Mouse (Mus musculus) cerebellum, adult 18-20 months (tissue): ENCODE measurements at regions not wholly inside any gene's neighbourhood (a gene's known extent, or its start where the extent isn't known, plus 50 kb on each side); places are given as distances from the start of the nearest gene placed in this dataset.

Source experiments
- DNase-seq, 2 experiments: peaks; one replicate each; pipeline ENCODE4 v3.0.0; 2021

DNA sequence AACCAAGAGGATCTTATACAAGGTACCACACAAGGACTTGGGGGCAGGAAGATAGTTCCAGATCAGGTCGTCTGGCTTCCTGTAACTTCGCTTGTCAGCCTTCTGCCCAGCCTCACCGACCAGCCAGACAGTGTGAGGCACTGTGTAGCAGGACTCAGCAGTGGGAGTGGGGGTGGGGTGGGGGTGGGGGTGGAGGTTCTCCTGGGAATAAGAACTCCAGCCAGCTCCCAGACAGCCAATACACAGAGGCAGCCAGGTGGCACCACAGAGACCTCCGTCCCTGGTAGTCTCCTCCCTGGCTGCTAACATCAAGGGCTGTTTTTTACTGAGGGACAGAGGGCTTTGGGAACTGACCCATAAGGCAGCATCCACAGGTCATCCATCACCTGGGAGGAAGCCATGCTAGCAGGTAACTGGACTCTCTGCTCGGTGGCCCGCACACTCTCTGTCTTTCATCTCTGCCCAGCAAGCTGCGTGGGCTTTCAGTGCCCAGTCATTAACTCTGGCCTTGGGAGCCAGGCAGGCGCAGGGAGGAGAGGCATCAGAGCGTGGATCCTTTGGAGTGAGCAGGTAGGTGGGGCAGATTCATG lies 60.3 kb upstream of the Wnt4 start:
- DNase-seq, result no peak

DNA sequence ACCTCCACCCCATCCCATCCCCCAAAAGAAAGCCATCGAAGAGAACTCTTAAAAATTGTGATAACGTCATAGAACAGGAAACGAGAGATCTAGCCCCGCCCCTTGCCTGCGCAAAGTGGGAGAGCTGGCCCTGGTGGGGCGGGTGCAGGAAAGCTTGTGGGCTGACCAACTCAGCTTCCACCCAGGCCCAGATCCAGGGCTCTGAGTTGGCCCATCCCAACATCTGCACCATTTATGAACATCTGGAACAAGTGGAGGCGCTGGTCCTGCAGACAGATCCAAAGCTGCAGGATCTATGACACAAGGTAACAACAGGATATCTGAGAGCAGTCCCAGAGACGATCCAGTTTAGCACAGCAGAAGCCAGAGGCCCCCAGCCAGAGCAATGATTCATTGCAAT lies 62.7 kb upstream of the Wnt4 start:
- DNase-seq, result no peak

DNA sequence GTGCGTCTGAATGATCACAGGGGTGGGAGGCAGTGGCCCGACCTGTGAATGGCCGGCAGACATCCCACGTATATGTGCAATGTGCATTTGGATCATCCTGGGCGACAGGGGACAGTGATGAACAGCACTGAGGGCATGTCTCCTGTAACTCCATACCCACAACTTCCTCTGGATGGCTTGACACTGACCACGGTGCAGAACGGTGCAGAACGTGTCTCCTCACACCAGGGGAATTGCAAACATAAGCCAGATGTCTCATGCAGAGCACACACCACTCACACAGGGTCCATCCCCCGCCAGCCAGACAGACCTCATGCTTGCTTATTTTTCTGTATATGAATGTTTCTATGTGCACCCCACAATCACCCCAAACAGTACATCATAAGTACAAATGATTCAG lies 64.4 kb upstream of the Wnt4 start:
- DNase-seq, result no peak

DNA sequence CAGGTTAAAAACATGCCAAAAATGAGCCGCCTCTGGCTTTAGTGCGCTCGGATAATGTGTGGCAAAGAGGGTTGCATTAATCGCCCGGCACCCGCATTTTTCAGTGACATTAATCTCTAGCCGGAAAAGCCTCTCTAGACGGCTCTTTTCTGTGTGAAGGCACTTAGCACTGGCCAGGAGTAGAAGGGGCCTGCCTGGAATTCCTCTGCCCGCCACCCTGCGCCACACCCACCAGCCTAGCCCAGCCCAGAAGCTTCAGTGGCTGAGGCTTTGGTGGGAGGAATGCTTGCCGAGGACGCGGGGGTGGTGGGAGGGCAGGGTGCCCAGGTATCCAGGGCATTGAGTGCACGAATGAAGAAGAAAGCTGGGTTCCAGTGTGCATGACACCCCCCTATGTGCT lies 65.2 kb upstream of the Wnt4 start:
- no peak for DNase-seq

DNA sequence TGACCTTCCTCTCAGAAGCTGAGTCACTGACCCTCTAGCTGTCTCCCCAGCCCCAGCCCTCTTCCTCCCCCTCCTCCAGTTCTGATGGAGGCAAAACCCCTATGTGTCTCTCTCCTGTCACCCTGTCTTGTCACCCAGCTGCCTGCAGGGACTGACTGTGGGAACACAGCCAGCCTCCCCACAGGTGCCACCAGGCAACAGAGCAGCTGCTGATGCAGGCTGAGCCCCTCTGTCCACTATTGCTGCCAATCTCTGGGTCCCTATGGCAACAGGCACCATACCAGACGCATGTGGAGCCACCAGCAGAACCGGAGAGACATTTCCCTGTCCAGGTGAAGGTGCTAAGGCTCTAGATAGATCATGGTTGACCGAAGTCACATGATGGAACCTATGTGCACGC lies 66.0 kb upstream of the Wnt4 start:
- no peak for DNase-seq

DNA sequence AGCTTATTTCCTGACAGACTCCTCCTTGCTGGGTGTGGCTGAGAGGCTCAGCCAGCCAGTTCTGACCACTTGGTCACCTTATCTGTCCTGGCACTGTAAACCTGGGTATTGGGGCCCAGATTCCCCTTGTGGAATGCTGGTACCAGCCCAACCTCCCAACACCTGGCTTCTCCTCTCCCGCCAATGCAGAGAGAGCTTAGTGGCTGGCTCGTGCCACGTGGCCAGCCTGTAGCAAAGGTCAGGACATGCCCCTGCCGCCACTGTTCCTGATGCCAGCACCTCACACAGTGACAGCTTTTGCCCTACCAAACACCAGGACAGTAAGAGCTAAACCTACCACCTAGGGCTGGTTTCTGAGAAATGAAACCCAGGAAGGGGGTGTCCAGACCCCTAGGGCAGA lies 66.8 kb upstream of the Wnt4 start:
- DNase-seq, result no peak

DNA sequence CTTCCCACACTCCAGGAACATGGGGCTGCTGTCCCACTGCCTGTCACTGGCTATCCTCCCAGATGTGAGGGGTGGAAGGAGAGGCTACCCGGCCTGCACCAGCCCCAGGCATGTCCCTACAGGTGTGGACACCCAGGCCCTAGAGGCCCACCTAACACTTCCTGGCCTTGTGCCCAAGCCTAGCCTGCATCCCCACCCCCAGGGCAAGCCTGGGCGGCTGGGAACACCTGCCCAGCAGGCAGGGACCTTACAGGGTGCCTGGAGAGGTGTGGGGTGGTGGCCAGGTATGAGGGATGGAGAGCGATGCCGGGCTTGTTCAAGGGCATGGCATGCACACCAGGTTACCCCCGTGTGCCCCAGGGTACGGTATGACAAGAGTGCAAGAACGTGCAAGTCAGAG lies 76.3 kb upstream of the Wnt4 start:
- DNase-seq, result no peak

DNA sequence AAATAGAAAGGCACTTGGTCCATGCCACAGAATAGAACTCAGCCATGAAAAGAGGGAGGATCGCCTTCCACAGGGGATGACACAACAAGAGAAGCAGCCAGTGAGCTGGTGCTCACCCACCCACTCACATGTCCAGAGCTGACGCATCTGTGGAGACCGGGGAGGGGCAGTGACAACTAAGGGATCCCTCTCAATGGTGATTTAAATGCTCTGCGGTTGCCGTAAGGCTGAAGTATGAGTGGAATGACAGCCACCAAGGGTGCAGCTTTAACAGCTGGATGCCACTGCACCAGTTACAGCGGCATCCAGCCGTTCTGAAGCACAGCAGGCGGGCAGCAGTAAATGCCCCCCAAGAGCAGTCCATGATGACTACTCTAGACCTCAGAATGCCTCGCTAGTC lies 76.9 kb upstream of the Wnt4 start:
- no peak for DNase-seq

DNA sequence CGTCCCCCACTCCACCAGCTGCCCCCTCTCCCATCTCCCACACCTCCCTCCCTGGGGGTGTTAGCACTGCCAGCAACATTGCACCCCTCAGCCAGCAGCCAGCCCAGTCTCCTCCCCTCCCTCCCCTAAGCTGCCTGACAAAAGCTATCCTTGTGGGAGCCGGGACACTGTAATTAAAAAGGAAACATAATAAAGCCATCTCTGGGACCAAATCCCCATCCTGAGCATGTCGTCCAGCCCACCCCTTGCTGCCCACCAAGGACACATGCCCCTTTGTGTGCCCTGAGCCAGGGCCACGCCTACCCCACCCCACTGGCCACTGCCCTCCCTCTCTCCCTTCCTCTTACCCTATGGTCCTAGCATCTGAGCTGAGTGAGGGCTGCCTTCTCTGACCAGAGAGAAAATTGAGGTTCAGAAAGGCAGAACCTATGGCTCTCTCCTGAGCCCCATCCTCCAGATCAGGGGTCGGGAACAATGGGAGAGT lies 80.8 kb upstream of the Wnt4 start:
- DNase-seq, result no peak

DNA sequence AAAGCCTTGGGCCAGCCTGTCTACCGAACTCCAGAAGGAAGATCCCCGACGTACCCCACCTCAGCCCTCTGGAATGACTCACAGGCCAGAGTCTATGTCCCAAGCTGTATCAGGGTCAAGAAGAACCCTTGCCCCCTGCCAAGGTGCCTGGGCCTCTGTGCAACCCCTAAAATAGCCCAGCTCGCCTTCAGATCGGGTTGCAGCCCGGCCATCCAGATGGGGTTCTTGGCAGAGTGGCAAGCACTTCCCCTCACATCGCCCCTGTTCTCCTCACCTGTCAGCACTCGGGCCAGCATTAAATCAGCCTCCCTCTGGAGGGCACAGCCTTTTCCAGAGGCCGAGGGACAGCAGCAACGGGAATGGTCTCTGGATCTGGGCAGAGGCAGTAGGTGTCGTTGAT lies 83.2 kb upstream of the Wnt4 start:
- no peak for DNase-seq

DNA sequence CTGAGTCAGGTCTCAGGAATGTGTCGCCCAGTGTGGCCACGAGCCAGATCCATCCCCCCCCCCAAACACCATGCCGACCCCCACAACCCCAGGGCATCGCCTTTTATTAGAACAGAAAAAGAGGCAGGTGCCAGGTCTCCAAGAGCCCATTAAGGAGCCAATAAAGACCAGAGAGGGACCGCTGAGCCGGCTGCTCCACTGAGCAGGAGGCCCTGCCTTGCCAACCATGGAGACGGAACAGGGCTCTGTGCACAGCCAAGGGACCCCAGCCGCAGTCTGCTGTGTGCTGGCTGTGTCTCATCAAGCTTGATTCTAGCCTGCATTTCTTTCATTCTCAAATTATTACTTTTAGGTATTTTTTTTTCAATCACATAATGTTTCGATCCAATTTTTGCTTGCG lies 86.7 kb upstream of the Wnt4 start:
- no peak for DNase-seq

DNA sequence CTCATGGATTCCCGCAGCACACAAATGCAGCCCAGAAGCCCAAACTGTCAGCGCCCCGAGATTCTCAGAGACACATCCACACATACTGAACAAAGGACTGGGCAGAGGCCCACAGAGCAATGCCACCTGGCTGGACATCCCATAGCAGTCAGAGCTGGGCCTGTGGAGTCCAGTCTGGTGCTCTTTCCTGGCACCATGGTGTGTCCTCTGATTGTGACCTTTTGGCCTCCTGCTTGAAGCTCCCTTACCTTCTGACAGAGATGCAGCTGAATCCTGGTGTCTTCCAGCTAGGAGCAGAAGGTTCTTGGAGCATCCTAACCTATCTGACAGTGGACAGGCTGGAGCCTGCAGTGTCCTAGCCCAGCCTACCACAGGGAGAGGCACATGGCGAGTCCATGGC lies 87.5 kb upstream of the Wnt4 start:
- DNase-seq, result peak; percentile 51 to 52

DNA sequence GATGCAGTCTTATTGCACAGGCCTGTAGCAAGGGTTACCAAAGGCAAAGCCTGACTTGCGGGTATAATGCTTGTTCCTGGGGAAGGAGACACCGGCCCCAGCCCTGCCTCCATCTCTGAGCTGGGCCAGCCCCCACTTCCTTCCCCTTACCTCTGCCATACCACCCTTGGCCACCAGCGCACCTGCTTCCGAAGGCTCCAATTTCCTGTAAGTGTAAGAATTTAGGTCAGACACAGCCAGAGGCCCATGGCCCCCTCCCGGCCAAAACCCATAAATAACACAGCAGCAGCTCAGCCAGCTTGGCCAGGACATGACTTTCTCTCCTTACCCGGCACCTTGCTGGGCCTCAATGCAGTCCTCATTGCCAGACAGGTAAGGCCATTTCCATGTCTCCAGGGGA lies 88.2 kb upstream of the Wnt4 start:
- DNase-seq, result peak; percentile 74 to 79

DNA sequence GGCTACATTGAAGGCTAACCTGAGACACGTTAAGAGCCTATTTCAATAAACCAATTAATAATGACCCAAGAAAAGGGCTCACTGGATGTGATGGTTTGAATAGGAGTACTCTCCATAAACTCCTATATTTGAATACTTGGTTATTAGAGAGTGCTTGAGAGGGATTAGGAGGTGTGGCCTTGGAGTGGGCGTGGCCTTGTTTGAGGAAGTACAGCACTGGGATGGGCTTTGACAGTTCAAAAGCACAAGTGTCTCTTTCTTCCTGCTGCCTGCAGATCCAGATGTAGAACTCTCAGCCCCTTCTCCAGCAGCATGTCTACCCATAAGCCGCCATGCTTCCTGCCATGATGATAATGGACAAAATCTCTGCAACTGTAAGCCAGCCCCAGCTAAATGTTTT lies 89.7 kb upstream of the Wnt4 start:
- DNase-seq, result no peak

DNA sequence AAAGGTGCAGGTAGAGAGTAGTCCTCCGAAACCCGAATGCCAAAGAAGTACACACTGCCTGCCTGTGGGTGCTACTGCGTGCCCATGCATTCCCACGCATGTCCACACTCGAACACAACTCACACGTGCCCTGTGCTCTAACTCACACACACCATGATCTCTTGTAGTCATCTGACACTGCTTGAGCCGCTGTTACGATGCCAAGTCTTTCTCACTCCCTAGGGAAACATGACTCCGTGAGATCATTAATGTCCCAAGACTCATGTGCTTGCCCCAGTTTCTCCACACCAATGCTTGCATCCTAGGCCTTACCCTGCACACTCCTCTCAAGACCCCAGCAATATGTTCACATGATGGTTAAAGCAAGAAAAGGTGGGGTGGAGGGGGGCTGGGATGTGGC lies 90.2 kb upstream of the Wnt4 start:
- no peak for DNase-seq

DNA sequence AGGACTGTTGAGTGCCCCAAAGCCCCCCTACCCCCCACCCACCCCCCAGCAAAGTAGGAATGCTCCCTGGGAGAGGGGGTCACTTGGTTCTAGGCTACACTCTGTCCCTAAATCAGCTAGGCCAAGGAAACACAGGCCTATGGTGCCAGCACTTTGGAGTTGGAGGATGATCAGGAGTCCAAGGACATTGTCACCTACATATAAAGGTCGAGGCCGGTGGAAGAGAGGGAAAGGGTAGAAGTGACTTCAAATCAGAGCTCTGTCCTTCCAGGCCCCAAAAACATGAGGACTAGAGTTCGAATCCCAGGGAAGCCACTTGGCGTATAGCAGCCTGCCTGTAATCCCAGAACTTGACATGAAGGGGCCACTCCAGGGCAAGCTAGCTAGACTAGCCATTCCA lies 92.3 kb upstream of the Wnt4 start:
- DNase-seq, result no peak

DNA sequence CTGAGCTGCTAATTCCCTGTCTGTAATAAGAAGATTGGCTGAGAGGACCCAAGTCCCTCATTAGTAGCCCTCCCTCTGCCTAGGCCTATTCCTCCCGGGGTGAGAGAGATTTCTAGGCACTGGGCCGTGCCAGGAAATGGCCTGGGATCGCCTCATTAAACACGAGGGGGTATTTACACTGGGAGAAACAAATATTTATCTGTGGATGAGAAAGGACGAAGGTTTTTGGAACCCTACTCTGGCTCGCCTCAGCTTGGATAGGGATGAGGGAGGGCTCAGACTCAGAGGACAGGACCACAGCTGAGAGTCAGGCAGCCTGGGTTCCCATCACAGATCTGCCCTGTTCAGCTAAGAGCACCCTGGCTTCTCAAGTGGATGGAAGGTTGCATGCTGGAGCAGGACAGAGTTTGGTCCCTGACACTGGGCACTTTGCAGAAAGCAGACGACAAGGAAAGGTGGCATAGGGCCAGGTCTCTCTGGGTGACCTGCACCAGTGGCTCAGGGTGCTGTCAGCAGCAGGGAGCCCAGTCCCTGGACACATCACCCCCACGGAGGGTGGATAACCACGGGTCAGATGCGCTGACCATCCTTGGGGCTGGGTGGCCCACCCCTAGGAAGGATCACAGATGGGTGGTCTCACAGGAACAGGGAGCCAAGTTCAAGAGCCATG lies 94.0 kb upstream of the Wnt4 start:
- peak in 1 of 2 experiments; percentile 28 for DNase-seq

DNA sequence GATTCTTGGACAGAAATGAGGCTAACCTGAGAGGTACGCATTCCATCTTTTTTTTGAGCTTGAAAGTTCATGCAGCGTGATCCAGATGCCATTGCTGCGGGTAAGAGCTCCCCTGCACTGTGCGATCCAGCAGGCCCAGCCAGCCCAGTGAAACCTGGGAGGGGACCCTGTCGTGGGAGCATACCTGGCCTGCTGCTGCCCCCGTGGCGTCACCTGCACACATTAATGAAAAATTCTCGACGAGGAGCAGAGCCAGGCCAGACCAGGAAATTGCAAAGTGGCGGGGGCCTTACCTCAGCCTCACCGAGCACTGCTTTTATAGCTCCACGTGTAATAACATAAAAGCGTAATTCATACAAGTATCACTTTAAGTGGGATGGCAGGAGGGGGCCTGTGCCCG lies 94.7 kb upstream of the Wnt4 start:
- DNase-seq, result no peak

DNA sequence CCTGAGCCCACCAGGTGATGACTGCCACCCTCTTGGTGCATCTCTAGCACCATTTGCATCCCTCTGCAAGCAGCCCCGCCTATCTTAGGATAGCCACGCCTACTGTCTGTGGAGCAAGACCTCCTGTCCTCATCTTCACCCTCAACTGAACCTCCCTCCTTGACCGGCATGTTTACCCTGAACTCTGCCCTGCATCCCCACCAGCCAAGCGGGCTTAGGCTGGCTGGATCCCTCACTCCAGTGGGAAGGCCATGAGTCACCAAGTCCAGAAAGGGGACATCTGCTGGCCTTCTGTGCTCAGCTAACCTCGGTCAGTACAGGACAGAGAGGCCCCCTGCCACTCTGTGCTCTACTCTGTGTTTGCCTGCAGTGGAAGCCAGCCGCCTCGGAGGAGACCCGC lies 96.0 kb upstream of the Wnt4 start:
- DNase-seq, result no peak

DNA sequence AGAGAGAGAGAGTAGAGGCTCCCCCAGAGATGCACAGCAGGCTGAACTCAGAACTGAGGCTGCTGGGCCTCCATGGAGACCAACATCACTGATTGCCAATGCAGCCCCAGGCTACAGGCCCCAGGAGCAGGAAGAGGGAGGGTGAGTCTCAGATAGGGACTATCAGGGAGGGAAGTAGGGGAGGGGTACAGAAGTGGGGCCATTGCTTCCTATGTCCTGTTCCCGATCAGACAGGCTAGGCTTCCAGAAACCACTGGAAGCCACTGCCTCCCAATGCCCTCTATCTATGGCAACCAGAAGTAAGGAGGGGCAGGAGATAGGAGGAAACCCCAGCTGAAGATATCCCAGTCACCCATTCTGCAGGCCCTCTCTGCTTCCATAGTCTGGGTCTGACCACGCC lies 97.2 kb upstream of the Wnt4 start:
- no peak for DNase-seq

DNA sequence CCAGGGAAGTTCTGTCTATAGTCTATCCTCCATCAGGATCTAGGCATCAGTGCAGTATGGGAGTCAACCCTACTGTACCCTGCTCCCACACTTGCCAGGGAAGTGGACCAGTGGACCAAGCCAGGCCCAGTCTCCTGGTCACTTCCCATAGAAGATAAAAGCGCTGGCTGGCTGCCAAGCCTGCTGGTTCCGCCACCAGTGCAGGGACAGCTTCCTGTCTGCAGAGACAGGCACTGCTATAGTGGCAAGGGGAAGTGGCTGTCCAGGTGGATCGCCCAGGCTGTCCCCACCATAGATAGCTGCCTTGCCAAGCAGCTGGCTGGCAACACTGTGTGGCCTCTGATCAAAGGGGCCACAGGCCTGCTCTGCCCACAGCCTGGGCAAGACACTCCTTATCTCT lies 98.5 kb upstream of the Wnt4 start:
- DNase-seq, result peak; percentile 38 to 47

DNA sequence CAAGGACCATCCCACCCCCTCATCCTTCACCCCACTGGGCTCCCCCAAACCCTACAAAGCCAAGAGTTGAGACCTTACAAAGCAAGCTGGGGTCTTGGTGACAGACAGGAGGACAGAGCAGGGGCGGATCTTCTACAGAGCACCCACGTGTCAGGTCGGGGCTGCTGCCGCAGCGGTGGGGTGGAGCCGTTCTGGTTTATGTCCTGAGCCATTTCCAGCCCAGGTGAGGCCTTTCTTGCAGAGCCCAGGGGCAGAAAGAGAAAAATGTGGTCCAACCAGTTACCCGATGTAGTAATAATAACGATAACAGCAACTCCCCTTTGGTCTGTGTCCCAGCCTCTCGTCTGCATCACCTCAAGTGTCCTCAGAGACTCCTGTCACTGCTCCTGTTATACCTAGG lies 112.4 kb upstream of the Wnt4 start:
- DNase-seq, result no peak

DNA sequence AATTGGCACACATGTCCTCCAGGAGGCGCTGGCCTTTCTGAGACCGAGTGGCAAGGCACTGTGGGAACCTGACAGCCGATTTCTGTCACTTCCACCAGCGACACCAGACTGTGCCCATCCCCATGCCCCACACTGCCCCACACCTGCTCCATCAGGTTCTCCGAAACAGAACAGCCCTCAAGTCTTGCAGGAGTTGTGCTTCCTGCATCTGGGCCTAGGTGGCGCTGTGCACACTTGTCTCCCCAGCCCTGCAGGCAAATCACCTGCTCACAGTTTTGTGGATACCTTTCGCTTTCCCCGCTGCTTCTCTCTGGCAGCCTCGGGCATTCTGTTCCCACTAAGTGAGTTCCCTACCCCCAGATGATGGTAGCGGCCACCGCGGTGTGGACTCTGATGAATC lies 112.9 kb upstream of the Wnt4 start:
- peak; percentile 91 to 93 for DNase-seq

DNA sequence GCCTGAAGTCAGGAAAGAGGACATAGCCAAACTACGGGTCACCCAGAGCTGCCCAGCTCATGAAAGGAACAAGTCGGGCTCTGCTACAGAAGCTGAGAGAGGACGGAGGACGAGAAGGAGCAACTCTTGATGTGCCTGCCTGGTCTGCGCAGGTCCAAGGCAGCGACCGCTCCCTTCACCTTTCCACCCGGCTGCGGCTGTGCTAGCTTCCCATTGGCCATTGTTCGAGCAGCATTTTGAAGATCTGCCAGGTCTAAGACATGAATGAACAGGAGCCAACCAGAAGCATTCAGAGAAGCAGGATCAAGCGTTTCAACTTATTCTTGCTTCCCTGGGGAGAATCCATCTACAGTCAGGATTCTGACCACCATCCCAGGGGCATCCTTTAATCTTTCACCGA lies 113.3 kb upstream of the Wnt4 start:
- no peak for DNase-seq

DNA sequence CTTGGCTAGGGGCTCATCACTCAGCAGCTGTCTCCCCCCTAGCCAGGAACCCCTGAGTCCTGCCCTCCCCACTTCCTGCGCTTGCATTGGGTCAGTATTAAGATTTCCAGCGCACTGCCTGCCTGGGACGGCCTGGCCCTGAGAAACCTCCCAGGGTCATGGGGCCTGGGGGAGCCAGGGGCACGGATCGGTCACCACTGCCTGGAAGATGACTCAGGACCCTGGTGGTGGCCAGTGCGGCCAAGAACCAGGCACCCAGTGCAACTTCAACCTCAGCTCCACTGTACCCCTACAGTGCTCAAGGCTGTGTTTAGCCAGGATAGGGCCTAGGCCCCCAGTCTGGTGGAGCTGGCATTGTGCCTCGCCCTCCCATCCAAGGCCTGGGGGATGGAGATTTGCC lies 111.9 kb upstream of the Zbtb40 start:
- DNase-seq, result no peak
